Mouse (Mus musculus) heart, adult 11 months (tissue): ENCODE measurements around the gene Strip1.

Experiments used
- DNase-seq: peaks from one replicate; pipeline ENCODE4 v3.0.0; 2022

Gene Strip1

DNA sequence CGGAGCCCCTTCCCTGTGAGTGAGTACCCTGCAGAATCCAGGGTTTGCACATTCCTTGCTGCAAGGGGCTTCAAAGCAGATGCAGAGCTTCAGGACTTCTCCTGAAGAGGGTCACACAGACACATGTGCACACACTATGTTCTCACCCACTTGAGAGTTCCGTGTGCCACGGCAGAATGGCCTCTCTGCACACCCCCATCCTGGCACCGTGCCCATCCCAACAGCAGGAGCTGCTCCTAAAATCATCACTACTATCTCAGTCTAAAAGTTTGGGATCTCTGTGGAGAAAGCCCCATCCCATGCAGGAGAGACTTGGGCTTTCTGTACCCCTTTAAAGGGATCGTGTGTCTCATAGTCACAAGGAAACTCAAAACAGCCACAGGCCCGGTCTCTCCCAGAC lies 45.0 kb downstream of the Strip1 start:
- DNase-seq: no peak

DNA sequence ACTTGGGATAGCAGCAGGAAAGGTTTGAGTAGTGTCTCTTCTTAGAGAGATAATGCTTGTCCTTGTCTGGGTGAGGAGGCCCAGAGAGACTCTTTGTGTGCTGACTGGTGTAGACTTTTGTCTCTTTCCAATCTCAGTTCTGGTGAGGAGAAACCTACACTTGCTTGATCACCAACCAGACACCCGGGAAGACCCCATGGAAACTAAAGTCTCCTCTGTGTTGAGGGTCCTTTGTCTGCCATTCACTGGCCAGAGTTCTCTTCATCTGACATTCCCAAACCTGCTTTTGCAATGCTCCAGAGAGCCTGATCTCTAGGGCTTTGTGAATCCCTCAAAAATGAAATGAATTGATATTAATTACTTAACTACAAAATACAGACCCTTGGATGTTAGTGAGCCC lies 47.6 kb downstream of the Strip1 start:
- no peak for DNase-seq

GRCm38 (mm10) chr3:107582875-107583767 lies 48.4 kb downstream of the Strip1 start:
- DNase-seq: no peak

GRCm38 (mm10) chr3:107582130-107582874 lies 49.2 kb downstream of the Strip1 start:
- no peak for DNase-seq

DNA sequence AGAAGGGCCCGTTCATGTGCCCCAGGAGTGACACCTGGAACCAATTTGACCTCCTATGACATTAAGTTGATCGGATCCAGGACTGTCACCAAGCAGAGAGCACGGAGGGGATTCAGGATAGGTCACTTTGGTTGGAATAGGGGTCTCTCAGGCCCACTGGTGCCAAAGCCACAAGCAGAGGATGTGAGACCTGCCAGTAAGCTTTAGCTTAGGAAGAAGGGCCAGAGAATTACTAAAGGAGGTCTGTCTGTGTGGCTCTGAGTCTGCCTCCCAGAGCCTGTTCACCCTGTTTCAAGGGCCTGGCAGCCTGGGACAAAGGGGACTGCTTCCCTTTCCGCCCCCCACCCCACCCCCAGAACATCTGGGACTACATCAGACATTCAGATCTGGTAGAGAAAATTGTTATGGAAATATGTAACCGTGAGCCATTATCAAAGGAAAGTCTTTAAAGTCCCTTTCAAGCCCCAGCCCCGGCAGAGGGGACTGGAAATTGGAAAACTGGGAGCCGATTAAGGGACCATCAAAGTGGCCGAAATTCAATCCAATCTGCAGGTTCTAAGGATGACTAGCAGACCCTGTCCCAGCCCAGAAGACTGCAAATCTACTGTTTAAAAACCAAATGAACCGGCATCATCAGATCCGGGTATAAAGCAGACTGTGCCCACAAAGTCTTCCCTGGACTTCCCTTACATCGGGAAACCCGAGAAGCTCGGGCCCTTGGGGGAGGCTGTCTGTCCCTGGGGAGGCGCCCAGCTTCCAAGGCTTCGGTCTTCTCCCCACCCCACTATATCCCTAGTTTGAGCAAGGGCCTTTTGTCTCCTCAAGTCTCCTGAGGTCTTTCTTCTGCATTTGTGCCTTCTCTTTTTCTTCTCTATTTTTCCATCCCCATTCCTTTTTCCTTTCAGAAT lies 50.1 kb downstream of the Strip1 start:
- no peak for DNase-seq

GRCm38 (mm10) chr3:107579466-107579865 lies 52.0 kb downstream of the Strip1 start:
- no peak for DNase-seq

- DNase-seq: no peak
Measured at GRCm38 (mm10) chr3:107577810-107578390, 53.6 kb downstream of the Strip1 start.

DNA sequence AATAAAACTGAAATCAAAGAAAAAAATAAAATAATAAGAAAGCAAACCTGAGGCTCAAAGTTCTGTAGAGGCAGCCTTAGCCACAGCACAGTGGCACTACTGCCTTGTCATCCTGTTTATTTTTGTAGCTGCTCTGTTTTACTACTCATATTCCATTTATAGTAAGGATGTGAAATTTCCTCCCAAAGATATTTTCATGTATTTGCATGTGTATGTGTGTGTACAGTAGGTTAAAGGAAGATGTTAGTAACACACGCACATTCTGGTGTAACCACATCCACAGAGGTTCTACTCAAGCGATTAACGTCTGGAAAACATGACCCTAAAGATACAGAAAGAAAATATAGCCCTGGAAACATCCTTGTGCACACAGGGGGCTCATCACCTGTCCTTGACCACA lies 54.7 kb downstream of the Strip1 start:
- DNase-seq: no peak

DNA sequence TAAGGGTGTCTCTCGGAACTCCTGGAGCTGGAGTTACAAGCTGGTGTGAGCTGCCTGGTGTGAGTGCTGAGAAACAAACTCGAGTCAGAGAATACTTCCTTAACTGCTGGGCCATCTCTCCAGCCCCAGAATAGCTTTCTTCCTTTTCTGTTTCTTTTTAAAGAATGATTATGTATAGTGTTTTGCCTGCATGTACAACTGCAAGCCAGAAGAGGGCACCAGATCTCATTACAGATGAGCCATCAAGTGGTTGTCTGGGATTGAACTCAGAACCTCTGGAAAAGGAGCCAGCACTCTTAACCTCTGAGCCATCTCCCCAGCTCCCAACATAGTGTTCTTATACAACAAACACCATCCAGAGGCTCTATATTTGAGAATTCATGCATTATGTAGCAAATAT lies 60.3 kb downstream of the Strip1 start:
- DNase-seq: no peak

GRCm38 (mm10) chr3:107568721-107569120 lies 62.8 kb downstream of the Strip1 start:
- DNase-seq: no peak

GRCm38 (mm10) chr3:107567766-107568165 lies 63.7 kb downstream of the Strip1 start:
- DNase-seq: no peak

- DNase-seq: no peak
Measured at GRCm38 (mm10) chr3:107565331-107565730, 66.2 kb downstream of the Strip1 start.

GRCm38 (mm10) chr3:107563880-107564279 lies 67.6 kb downstream of the Strip1 start:
- DNase-seq: no peak

DNA sequence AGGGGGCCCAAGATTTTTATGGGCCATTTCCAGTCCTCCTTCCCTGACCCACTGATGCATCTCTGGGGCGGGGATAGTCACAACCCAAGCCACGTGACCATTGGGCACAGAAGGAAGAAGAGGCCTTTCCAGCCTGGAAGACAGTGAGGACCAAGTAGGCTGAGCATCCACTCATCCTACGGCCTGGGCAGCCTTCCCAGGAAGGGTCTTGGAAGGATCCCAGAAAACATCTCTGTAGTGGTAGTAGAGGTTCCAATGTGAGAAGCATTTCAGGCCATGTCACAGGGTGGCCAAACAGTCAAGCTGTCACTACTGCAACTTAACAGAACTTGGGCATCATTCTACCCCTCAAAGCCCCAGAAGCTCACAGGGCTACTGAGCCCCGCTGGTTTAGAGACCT lies 68.9 kb downstream of the Strip1 start:
- no peak for DNase-seq
